Mouse (Mus musculus) MEL (cell line): ENCODE results near the gene Map4. TPM values are rescaled to one million over a fixed set of nuclear protein-coding genes. Genes with fewer than 3 reads are reported as not detected.
A peak's percentile ranks its signal among the peaks of the same experiment; 100 is the strongest.

Source experiments
- DNase-seq: peaks from one replicate; pipeline ENCODE4 v3.0.0; 2011; ENCODE audit warnings: low read depth, low spot score
- H3K27ac ChIP-seq: 2 replicates; pipeline ENCODE4 v1.5.1; 2012; ENCODE audit warnings: low read depth, mild to moderate bottlenecking, control low read depth, low read length, moderate library complexity; ENCODE audit not compliant: control insufficient read depth
- H3K27me3 ChIP-seq, 2 experiments: fragments of 150-350 bp in 1 of 2; sonication (generic) in 1 of 2; 2 replicates each; pipeline ENCODE4 v1.6.1; 2012; ENCODE audit warnings: low read length in 2 of 2, mild to moderate bottlenecking in 2 of 2, improper control_type of control experiment in 1 of 2, moderate library complexity in 1 of 2; ENCODE audit not compliant: insufficient read depth in 2 of 2, control insufficient read depth in 1 of 2
- H3K36me3 ChIP-seq, 2 experiments: 2 replicates each; pipeline ENCODE4 v1.6.1; 2012 to 2014; ENCODE audit warnings: low read length in 2 of 2, improper control_type of control experiment in 1 of 2, inconsistent platforms in 1 of 2, mild to moderate bottlenecking in 1 of 2; ENCODE audit not compliant: insufficient read depth in 2 of 2, control insufficient read depth in 1 of 2
- H3K4me1 ChIP-seq, 2 experiments: fragments of 150-350 bp in 1 of 2; sonication (generic) in 1 of 2; 2 replicates each; pipeline ENCODE4 v1.6.1; 2012; ENCODE audit warnings: low read length in 2 of 2, improper control_type of control experiment in 1 of 2, mild to moderate bottlenecking in 1 of 2; ENCODE audit not compliant: insufficient read depth in 2 of 2, control insufficient read depth in 1 of 2
- H3K4me3 ChIP-seq, 2 experiments: fragments of 150-350 bp in 1 of 2; sonication (generic) in 1 of 2; 2 replicates each; pipeline ENCODE4 v1.5.1; 2012; ENCODE audit warnings: low read depth in 2 of 2, low read length in 2 of 2, mild to moderate bottlenecking in 2 of 2, moderate library complexity in 2 of 2, control low read depth in 1 of 2, improper control_type of control experiment in 1 of 2; ENCODE audit not compliant: control insufficient read depth in 1 of 2, insufficient read depth in 1 of 2
- H3K79me2 ChIP-seq: 2 replicates; pipeline ENCODE4 v1.6.1; 2012; ENCODE audit warnings: mild to moderate bottlenecking, low read length, moderate library complexity; ENCODE audit not compliant: control insufficient read depth, poor library complexity, insufficient read depth
- H3K9ac ChIP-seq: 2 replicates; pipeline ENCODE4 v1.6.1; 2012; ENCODE audit warnings: low read depth, mild to moderate bottlenecking, control low read depth, low read length, moderate library complexity; ENCODE audit not compliant: control insufficient read depth, poor library complexity, severe bottlenecking
- H3K9me3 ChIP-seq: fragments of 150-350 bp; sonication (generic); replicated peaks from 2 replicates; pipeline ENCODE4 v1.6.1; 2012; ENCODE audit warnings: mild to moderate bottlenecking, low read length, improper control_type of control experiment, moderate library complexity; ENCODE audit not compliant: insufficient read depth
- BHLHE40 ChIP-seq: IDR thresholded peaks from 2 replicates; pipeline ENCODE4 v1.6.1; 2012; ENCODE audit warnings: low read depth, mild to moderate bottlenecking, inconsistent platforms, low read length, improper control_type of control experiment, borderline replicate concordance
- CTCF ChIP-seq, 3 experiments: IDR thresholded peaks in 2 of 3; conservative IDR thresholded peaks in 1 of 3; 2 replicates each; pipeline ENCODE4 v1.5.1; 2011 to 2012; ENCODE audit warnings: low read length in 3 of 3, low read depth in 2 of 3, mild to moderate bottlenecking in 2 of 3, improper control_type of control experiment in 1 of 3, inconsistent platforms in 1 of 3, mixed read lengths in 1 of 3, moderate library complexity in 1 of 3; ENCODE audit not compliant: control insufficient read depth in 1 of 3, insufficient read depth in 1 of 3, poor library complexity in 1 of 3, severe bottlenecking in 1 of 3
- ELF1 ChIP-seq: IDR thresholded peaks from 2 replicates; pipeline ENCODE4 v1.6.1; 2014; ENCODE audit warnings: low read depth, mild to moderate bottlenecking, inconsistent platforms, low read length, improper control_type of control experiment, moderate library complexity
- EP300 ChIP-seq, 2 experiments: IDR thresholded peaks; 2 replicates each; pipeline ENCODE4 v1.6.1; 2011; ENCODE audit warnings: improper control_type of control experiment in 2 of 2, low read length in 2 of 2, low read depth in 1 of 2, mild to moderate bottlenecking in 1 of 2
- ETS1 ChIP-seq: IDR thresholded peaks from 2 replicates; pipeline ENCODE4 v1.6.1; 2012; ENCODE audit warnings: low read depth, mild to moderate bottlenecking, inconsistent platforms, low read length, improper control_type of control experiment, moderate library complexity
- GABPA ChIP-seq: IDR thresholded peaks from 2 replicates; pipeline ENCODE4 v1.6.1; 2012; ENCODE audit warnings: low read depth, mild to moderate bottlenecking, inconsistent platforms, low read length, improper control_type of control experiment, moderate library complexity
- GATA1 ChIP-seq: IDR thresholded peaks from 2 replicates; pipeline ENCODE4 v1.6.1; 2011; ENCODE audit warnings: low read depth, low read length, improper control_type of control experiment
- HCFC1 ChIP-seq: IDR thresholded peaks from 2 replicates; pipeline ENCODE4 v1.6.1; 2012; ENCODE audit warnings: low read depth, mild to moderate bottlenecking, inconsistent platforms, low read length, improper control_type of control experiment, moderate library complexity
- JUND ChIP-seq: IDR thresholded peaks from 2 replicates; pipeline ENCODE4 v1.6.1; 2011; ENCODE audit warnings: low read depth, mild to moderate bottlenecking, improper control_type of control experiment, low read length
- MAFK ChIP-seq: IDR thresholded peaks from 2 replicates; pipeline ENCODE4 v1.6.1; 2011; ENCODE audit warnings: low read depth, mild to moderate bottlenecking, low read length, improper control_type of control experiment, borderline replicate concordance
- MXI1 ChIP-seq: IDR thresholded peaks from 2 replicates; pipeline ENCODE4 v1.6.1; 2011; ENCODE audit warnings: mild to moderate bottlenecking, low read depth, low read length, improper control_type of control experiment
- MYB ChIP-seq: IDR thresholded peaks from 2 replicates; pipeline ENCODE4 v1.6.1; 2011; ENCODE audit warnings: mild to moderate bottlenecking, low read depth, low read length, improper control_type of control experiment
- MYC ChIP-seq: IDR thresholded peaks from 2 replicates; pipeline ENCODE4 v1.6.1; 2011; ENCODE audit warnings: low read depth, mild to moderate bottlenecking, low read length, improper control_type of control experiment, moderate library complexity
- NELFE ChIP-seq: IDR thresholded peaks from 2 replicates; pipeline ENCODE4 v1.6.1; 2011; ENCODE audit warnings: low read depth, low read length, improper control_type of control experiment
- NRF1 ChIP-seq: IDR thresholded peaks from 2 replicates; pipeline ENCODE4 v1.6.1; 2014; ENCODE audit warnings: low read depth, mild to moderate bottlenecking, inconsistent platforms, low read length, improper control_type of control experiment, moderate library complexity; ENCODE audit not compliant: poor library complexity, insufficient read depth, severe bottlenecking
- POLR2AphosphoS2 ChIP-seq: IDR thresholded peaks from 2 replicates; pipeline ENCODE4 v1.6.1; 2011; ENCODE audit warnings: low read length, improper control_type of control experiment
- RCOR1 ChIP-seq: IDR thresholded peaks from 2 replicates; pipeline ENCODE4 v1.6.1; 2012; ENCODE audit warnings: low read depth, mild to moderate bottlenecking, inconsistent platforms, low read length, improper control_type of control experiment
- SIN3A ChIP-seq: IDR thresholded peaks from 2 replicates; pipeline ENCODE4 v1.6.1; 2012; ENCODE audit warnings: low read length, improper control_type of control experiment, inconsistent platforms
- SMC3 ChIP-seq: IDR thresholded peaks from 2 replicates; pipeline ENCODE4 v1.6.1; 2011; ENCODE audit warnings: low read depth, low read length, improper control_type of control experiment
- TCF12 ChIP-seq: IDR thresholded peaks from 2 replicates; pipeline ENCODE4 v1.6.1; 2014; ENCODE audit warnings: low read depth, mild to moderate bottlenecking, inconsistent platforms, low read length, improper control_type of control experiment, moderate library complexity
- USF1 ChIP-seq: IDR thresholded peaks from 2 replicates; pipeline ENCODE4 v1.6.1; 2014; ENCODE audit warnings: low read depth, mild to moderate bottlenecking, inconsistent platforms, low read length, improper control_type of control experiment, moderate library complexity
- ZKSCAN1 ChIP-seq: IDR thresholded peaks from 2 replicates; pipeline ENCODE4 v1.6.1; 2012; ENCODE audit warnings: low read depth, mild to moderate bottlenecking, inconsistent platforms, low read length, improper control_type of control experiment, moderate library complexity
- ZMIZ1 ChIP-seq: IDR thresholded peaks from 2 replicates; pipeline ENCODE4 v1.6.1; 2012; ENCODE audit warnings: low read depth, mild to moderate bottlenecking, inconsistent platforms, low read length, improper control_type of control experiment, moderate library complexity
- polyA plus RNA-seq, 2 experiments: library from polyadenylated mRNA; stranded (reverse) in 1 of 2; unstranded in 1 of 2; fragments of >175 nt in 1 of 2; fragments of >200 nt in 1 of 2; gene quantifications; 2 replicates each; pipeline versions ENCODE4 v1.2.1 to v1.2.4; 2012; ENCODE audit warnings: low replicate concordance in 2 of 2, low read depth in 1 of 2; ENCODE audit not compliant: insufficient read length in 2 of 2, insufficient read depth in 1 of 2, missing spikeins in 1 of 2
- total RNA-seq: library from RNA; depleted of rRNA; stranded (reverse); fragments of 300-350 nt; gene quantifications from 2 replicates; pipeline ENCODE4 v1.2.3, GENCODE M21; 2012

Gene Map4
- total and polyA plus RNA-seq, 3 experiments: 14.5 to 47.8 TPM; not detected in 1

DNA sequence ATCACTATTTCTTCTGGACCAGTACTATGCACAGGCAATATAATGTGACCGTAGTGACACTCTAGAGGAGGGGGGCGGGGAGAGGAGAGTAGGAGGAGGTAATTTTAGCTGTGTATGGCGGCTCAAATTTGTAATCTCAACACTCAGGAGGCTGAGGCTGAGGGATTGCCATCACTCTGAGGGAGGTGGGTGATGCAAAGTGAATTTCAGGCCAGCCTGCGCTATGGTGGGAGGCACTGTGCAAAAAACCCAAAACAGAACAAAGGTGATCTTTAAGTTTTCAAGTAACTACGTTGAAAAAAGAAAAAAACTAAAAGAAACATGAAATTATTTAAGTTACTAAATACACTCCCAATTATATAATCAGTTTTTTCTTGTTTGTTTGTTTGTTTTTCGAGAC, 508 bp upstream of the Map4 start:
- Histone ChIP-seq H3K9ac (peak overlapping the region; percentile 92), H3K27me3 (no peaks in the 10 kb centered on the region), H3K36me3 (peaks cover 0 to 12% of the 10 kb centered on the region in 2 experiments; a peak in 2 of 4 replicates), H3K4me1 (peaks cover 0 to 7% of the 10 kb centered on the region in 2 experiments; a peak in 3 of 4 replicates), H3K27ac (peak overlapping the region; percentile 95), H3K9me3 (no peaks in the 10 kb centered on the region), H3K79me2 (no peaks in the 10 kb centered on the region; the same call in 1 of the 2 replicates), H3K4me3 (peak overlapping the region; percentile 68 to 93)
- no peak for TF ChIP-seq NRF1
- TF ChIP-seq MXI1: no peak
- TF ChIP-seq MAFK: no peak; the same call in none of the 2 replicates
- TF ChIP-seq CTCF (IDR thresholded peaks at IDR 0.05 in 2 of 3, conservative IDR thresholded peaks at IDR 0.05 in 1 of 3; ENCODE audit: control insufficient read depth in 1 of 3, insufficient read depth in 1 of 3, low read depth in 2 of 3, low read length in 3 of 3, poor library complexity in 1 of 3, severe bottlenecking in 1 of 3): no peak
- TF ChIP-seq MYB: no peak
- TF ChIP-seq RCOR1: no peak
- no peak for TF ChIP-seq USF1
- no peak for TF ChIP-seq HCFC1
- TF ChIP-seq POLR2AphosphoS2: no peak
- no peak for TF ChIP-seq ZMIZ1
- TF ChIP-seq ZKSCAN1: no peak
- no peak for TF ChIP-seq JUND
- no peak for TF ChIP-seq TCF12
- no peak for TF ChIP-seq MYC
- no peak for TF ChIP-seq BHLHE40
- TF ChIP-seq SMC3: no peak
- no peak for TF ChIP-seq GATA1
- no peak for TF ChIP-seq ETS1
- no peak for DNase-seq

GRCm38 (mm10) chr9:109932361-109932755, 1.1 kb downstream of the Map4 start:
- peak; percentile 54 for DNase-seq
- Histone ChIP-seq H3K27ac (no peak overlapping the region), H3K4me3 (peak overlapping the region; percentile 68 to 93), H3K9me3 (no peaks in the 10 kb centered on the region), H3K4me1 (peaks cover 0 to 7% of the 10 kb centered on the region in 2 experiments; a peak in 3 of 4 replicates), H3K27me3 (no peaks in the 10 kb centered on the region), H3K79me2 (no peaks in the 10 kb centered on the region; the same call in 1 of the 2 replicates), H3K36me3 (peaks cover 0 to 12% of the 10 kb centered on the region in 2 experiments; a peak in 2 of 4 replicates), H3K9ac (peak overlapping the region; percentile 77)
- TF ChIP-seq ELF1 (0 out of 2 replicates have a peak, but pooled peaks have one; percentile 10), NELFE (no peak), NRF1 (0 out of 2 replicates have a peak, but pooled peaks have one; percentile 18), EP300 (IDR thresholded peaks at IDR 0.05; ENCODE audit: low read depth in 1 of 2, low read length in 2 of 2) (peak; percentile 26 to 41; a peak in 1 of 4 replicates), ETS1 (peak; percentile 38; the same call in 1 of the 2 replicates), GATA1 (peak; percentile 46), MAFK (no peak), RCOR1 (peak; percentile 76), BHLHE40 (no peak), SIN3A (0 out of 2 replicates have a peak, but pooled peaks have one; percentile 56), GABPA (peak; percentile 24; the same call in 1 of the 2 replicates)
